Mouse (Mus musculus): ENCODE measurements at regions not wholly inside any gene's neighbourhood (a gene's known extent, or its start where the extent isn't known, plus 50 kb on each side); places are given as distances from the start of the nearest gene placed in this dataset.
A peak's percentile ranks its signal among the peaks of the same experiment; 100 is the strongest.

DNA sequence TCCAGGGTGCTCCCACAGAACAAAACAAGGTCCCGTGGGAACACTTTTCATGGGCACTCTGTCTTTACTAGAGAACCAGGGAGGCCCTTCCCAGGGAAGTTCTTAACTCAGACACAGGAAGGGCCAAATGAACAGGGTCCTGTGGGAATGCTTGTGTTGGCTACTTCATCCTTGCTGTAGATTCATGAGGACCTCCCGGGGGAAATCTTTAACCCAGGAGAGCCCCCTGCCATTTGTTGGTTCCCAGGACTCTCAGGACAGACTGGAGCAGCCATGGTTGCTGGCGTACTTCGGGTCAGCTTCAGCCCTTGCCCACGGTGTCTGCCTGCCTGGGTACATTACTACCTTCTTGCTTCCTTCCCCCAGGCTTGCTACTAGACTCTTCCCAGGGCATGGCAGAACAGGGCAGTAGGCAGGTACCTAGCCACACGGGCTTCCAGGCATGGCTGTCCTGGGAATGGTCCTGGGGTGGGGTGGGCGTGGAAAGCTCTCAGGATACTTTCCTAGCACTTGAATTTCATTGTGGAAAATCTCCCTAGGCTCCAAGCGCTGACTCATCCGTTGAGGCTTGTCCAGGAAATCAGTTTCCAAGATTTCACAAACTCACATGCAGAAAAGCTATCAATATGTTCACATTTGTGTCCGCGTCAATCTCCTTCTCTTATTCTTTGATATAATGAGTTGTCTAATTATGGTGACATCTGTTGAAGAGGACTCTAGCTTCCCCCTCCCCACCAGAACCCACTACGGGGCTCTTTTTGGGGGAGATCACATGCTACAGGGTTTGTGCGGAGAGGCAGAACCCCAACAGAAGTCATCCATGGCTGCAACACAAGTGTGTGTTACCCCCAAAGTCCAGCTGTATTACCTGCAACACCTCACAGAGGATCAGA is 148.6 kb downstream of the Sec61b start:
- DNase-seq (ENCODE audit: low spot score in 2 of 2): no peak

GRCm38 (mm10) chr4:47630006-47630405 is 155.5 kb downstream of the Sec61b start:
- no peak for DNase-seq (ENCODE audit: low spot score in 2 of 2)

DNA sequence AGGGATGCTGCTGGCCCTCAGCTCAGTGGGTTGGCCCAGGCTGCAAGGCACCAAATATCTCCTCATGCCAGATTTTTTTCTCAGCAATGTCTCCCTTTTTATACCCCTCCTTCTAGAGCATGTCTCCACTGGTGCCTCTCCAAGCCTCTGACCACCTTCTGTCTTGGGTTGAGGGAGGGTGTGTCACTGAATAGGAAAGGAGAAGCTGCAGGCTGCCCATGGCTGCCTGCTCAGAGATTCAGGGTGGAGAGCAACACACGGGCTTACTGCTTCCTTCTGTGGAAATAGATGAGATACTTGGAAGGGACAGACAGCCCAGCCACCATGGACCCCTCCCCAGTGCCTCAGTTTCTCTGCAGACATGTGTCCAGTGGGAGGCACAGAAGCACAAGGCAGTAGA is 156.0 kb downstream of the Sec61b start:
- no peak for DNase-seq (ENCODE audit: low spot score in 2 of 2)

DNA sequence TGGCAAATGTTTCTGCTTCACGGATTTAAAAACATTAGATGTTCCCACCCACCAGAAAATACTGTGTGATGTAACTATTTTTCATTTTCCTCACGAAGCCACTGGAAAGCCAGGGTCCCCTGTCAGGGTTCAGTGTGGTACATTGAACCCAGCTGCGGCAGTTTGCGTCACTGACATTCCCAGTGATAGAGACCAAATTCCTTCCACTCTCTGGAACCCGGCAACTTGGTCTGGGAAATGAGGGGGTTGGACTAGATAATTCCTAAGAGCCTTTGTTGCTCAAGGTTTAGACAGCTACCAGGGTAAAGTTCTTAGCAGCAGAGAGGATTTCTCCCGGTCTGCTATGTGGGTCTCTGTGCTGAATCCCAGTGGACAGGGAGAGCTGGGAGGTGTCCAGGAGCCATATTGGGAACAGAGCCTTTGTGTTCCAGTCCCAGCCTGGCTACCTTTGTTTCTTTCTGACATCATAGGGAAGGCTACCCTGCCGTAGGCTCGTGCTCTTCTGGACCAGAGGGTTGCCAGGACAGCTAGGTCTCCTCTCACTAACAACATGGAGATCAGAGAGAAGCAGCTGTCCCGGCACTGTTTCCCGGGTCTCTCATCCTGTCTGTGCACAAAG is 164.5 kb downstream of the Sec61b start:
- no peak for DNase-seq (ENCODE audit: low spot score in 2 of 2)

GRCm38 (mm10) chr4:47645093-47645492 is 170.6 kb downstream of the Sec61b start:
- DNase-seq (ENCODE audit: low spot score in 2 of 2): no peak

- DNase-seq (ENCODE audit: low spot score in 2 of 2): no peak
Observed at GRCm38 (mm10) chr4:47648701-47649100, 174.2 kb downstream of the Sec61b start.

- DNase-seq (ENCODE audit: low spot score in 2 of 2): no peak
Observed at GRCm38 (mm10) chr4:47649951-47650350, 175.5 kb downstream of the Sec61b start.

DNA sequence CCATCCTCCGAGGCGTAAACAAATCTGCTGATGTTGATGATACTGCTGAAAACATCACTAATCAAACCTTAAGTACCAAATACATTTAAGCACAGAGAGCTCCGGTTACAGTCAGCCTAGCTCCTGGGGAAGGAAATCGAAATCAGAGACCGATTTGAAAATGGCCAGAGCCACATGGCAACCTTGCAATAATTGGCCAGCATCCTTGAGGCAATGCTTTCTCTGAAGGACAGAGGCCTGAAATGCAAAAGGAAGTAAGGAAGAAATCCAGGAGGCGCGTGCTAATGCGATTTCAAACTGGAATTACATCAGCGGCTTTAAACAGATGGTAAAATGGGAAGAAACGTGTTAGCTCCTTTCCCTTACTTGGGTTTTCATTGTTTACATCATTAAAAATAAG is 177.1 kb downstream of the Sec61b start:
- DNase-seq (ENCODE audit: low spot score in 2 of 2): peak in 1 of 2 experiments; percentile 31

- DNase-seq (ENCODE audit: low spot score in 2 of 2): no peak
Observed at GRCm38 (mm10) chr4:47653143-47653542, 178.7 kb downstream of the Sec61b start.

GRCm38 (mm10) chr4:47669519-47669918 is 195.1 kb downstream of the Sec61b start:
- no peak for DNase-seq (ENCODE audit: low spot score in 2 of 2)

DNA sequence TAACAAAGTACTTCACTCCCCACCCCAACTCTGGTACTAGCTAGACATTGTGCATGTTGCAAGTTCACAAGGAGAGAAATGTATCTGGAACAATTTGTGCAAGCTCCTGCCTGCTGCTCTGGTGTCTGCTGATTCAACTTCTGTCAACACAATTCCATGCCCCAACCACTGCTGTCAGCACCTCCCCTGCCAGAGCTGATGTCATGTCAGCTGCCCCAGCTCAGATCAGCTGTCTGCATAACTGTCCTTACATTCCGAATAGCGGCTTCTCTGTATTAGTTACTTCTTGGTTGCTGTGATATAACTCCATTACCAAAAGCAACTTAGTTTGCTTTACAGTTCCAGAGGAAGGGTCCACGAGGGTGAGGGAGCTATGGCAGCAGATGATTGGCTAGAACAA is 196.0 kb downstream of the Sec61b start:
- no peak for DNase-seq (ENCODE audit: low spot score in 2 of 2)

DNA sequence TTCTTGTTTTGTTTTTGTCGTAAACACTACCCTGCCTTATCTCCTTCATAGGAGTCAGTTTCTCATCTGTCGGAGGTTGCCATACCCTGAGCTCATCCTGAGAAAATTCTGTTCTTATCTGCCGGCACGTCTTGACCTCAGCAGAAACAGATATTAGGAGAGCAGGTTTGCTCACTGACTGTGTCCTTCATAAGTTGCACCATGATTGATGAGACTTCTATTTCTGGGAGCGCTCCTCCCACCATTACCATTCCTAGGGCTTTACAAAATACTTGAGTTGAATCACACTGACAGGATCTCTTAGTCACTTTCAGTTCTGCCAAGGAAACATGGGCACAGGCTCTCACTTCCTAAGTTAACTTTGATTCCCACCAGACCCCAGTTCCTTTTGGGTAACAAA is 196.9 kb downstream of the Sec61b start:
- no peak for DNase-seq (ENCODE audit: low spot score in 2 of 2)

- DNase-seq (ENCODE audit: low spot score in 2 of 2): no peak
Observed at GRCm38 (mm10) chr4:47681141-47681540, 206.7 kb downstream of the Sec61b start.

GRCm38 (mm10) chr4:47691207-47691606 is 216.7 kb downstream of the Sec61b start:
- DNase-seq (ENCODE audit: low spot score in 2 of 2): no peak

- no peak for DNase-seq (ENCODE audit: low spot score in 2 of 2)
Observed at GRCm38 (mm10) chr4:47692654-47693053, 218.2 kb downstream of the Sec61b start.

GRCm38 (mm10) chr4:47693221-47693620 is 218.8 kb downstream of the Sec61b start:
- peak; percentile 43 to 64 for DNase-seq (ENCODE audit: low spot score in 2 of 2)

GRCm38 (mm10) chr4:47697071-47697470 is 222.6 kb downstream of the Sec61b start:
- no peak for DNase-seq (ENCODE audit: low spot score in 2 of 2)

DNA sequence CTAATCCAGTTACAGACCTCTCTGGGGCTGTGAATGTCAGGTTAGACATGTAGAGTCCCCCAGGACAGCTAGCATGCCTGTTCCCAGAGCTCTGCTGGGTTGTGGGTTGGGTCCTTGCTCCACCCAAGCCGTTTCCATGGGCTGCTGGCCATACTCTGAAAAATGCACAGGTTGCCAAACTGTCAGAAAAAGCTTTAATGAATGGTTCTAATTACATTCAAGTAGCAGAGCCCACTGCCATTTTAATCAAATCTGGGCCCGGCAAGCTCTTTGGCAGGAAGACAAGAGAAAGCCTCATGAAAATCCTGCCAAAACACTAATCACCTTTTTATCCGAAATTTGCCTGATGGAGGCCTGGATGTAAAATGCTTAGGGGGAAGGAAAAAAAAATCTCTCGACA is 224.1 kb downstream of the Sec61b start:
- peak; percentile 55 to 59 for DNase-seq (ENCODE audit: low spot score in 2 of 2)

DNA sequence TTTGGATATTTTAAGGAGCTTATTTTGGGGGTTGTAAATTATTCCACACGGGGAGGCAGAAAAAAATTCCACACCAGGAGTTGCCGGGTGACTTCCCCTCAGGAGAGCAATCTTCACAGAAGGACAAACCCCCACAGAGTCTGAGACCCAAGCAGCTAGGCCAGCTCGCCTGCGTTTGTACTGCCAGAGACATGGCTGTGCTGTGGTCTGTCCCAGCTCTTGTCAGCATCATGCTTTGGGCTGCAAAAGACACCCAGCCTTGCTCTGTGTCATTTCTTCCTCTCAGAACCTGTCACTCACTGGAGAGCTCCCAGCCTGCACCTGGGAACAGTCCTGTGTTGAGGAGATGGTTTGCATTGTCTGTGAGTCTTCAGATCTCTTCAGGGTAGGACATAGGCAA is 224.5 kb downstream of the Sec61b start:
- peak in 1 of 2 experiments; percentile 35 for DNase-seq (ENCODE audit: low spot score in 2 of 2)

- DNase-seq (ENCODE audit: low spot score in 2 of 2): no peak
Observed at GRCm38 (mm10) chr4:47703501-47703900, 229.0 kb downstream of the Sec61b start.

DNA sequence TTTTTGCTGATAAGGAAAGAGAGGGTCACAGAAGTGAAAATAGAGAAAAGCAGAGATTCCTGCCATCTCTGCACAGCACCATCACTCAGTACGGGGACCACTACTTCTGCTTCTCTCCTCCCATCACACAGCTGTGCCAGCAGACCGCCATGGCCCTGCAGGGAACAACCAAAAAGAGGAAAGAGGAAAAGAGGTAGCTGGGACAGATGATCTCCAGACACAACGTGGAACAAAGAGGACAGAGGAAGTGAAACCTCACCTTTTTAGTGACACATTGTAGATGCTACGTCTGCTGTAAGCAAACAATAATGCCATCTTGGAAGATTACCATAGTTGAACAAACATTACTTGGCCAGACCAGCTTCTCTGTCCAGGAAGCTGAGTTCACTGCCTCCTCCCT is 230.1 kb downstream of the Sec61b start:
- DNase-seq (ENCODE audit: low spot score in 2 of 2): no peak

DNA sequence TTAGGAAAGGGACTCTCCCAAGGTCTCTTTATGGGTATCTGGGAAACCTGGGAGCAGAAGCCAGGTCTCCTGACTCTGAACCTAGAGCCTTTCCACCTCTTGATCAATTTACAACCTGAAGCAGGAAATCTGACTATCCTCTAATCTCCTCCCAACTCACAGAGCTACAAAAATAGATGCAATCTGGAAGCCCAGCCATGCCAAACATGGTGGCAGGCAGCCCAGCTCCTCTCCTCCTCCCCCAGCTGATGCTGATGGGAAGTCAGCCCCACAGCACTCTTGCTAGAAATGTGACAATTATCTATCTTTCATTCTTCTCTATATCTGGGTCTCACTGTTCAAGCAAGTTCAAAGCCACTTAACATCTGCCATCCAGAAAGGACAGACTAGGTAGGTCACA is 233.5 kb downstream of the Sec61b start:
- peak; percentile 89 to 90 for DNase-seq (ENCODE audit: low spot score in 2 of 2)

GRCm38 (mm10) chr4:47713387-47713786 is 238.9 kb downstream of the Sec61b start:
- no peak for DNase-seq (ENCODE audit: low spot score in 2 of 2)

Measured in right cerebral cortex, postnatal 10 days (tissue).